7 mouse cellular contexts compared by ENCODE assay signal in the genomic region with DNA sequence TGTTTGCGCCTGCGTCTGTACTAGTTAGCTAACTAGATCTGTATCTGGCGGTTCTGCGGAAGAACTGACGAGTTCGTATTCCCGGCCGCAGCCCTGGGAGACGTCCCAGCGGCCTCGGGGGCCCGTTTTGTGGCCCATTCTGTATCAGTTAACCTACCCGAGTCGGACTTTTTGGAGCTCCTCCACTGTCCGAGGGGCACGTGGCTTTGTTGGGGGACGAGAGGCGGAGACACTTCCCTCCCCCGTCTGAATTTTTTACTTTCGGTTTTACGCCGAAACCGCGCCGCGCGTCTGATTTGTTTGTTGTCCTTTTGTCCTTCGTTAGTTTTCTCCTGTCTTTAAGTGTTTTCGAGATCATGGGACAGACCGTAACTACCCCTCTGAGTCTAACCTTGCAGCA. TPM values are rescaled to one million over a fixed set of nuclear protein-coding genes. Genes with fewer than 3 reads are reported as not detected.
DNase-seq lines count a peak whose midpoint lies in the region; ATAC-seq lines count a peak whose summit lies in the region.
"Not testable (repeated sequence)": the region's sequence is repeated elsewhere in the genome, so short reads cannot be mapped to it uniquely, and the experiment has no call there.

No protein-coding gene starts in this region.

- not testable (repeated sequence) for ATAC-seq in forebrain, embryonic 11.5 days (replicated peaks; ENCODE audit: low FRiP score); heart, embryonic 15.5 days (replicated peaks; ENCODE audit: insufficient number of reproducible peaks, insufficient read depth, low FRiP score, low read depth); midbrain, embryonic 13.5 days

- peak overlapping the region; percentile 37 for H3K9ac ChIP-seq in forebrain, embryonic 11.5 days (ENCODE audit: low read length)
- H3K9ac ChIP-seq in heart, embryonic 15.5 days: peak overlapping the region; percentile 59
- 0 out of 2 replicates have a peak overlapping the region, but pooled peaks have one; percentile 32 for H3K9ac ChIP-seq in midbrain, embryonic 13.5 days (replicated peaks)

- H3K4me2 ChIP-seq in forebrain, embryonic 11.5 days (ENCODE audit: low read depth, low read length, severe bottlenecking): peak overlapping the region; percentile 54
- peak overlapping the region; percentile 57 for H3K4me2 ChIP-seq in heart, embryonic 15.5 days
- H3K4me2 ChIP-seq in midbrain, embryonic 13.5 days (replicated peaks): peak overlapping the region; percentile 67

- not testable (repeated sequence) for H3K9me3 ChIP-seq in forebrain, embryonic 11.5 days (ENCODE audit: control insufficient read depth, low read length); heart, embryonic 15.5 days (replicated peaks); midbrain, embryonic 13.5 days

- 11% methylated on average over 28 of the region's 30 CpGs for WGBS in forebrain, embryonic 11.5 days
- WGBS in heart, embryonic 15.5 days: 8% methylated on average over 30 of the region's 30 CpGs
- 13% methylated on average over 30 of the region's 30 CpGs for WGBS in midbrain, embryonic 13.5 days

- H3K4me1 ChIP-seq in forebrain, embryonic 11.5 days (replicated peaks; ENCODE audit: control insufficient read depth, insufficient read depth, low read length); midbrain, embryonic 13.5 days (replicated peaks): not testable (repeated sequence)
- peaks cover 23% of the 10 kb centered on the region for H3K4me1 ChIP-seq in heart, embryonic 15.5 days (replicated peaks)

- H3K27me3 ChIP-seq in forebrain, embryonic 11.5 days (ENCODE audit: control insufficient read depth, insufficient read depth, low read length); heart, embryonic 15.5 days; midbrain, embryonic 13.5 days: not testable (repeated sequence)

- not testable (repeated sequence) for H3K36me3 ChIP-seq in forebrain, embryonic 11.5 days (ENCODE audit: control insufficient read depth, insufficient read depth, low read length); heart, embryonic 15.5 days
- H3K36me3 ChIP-seq in midbrain, embryonic 13.5 days: peaks cover 13% of the 10 kb centered on the region

- peak; percentile 20 for DNase-seq in cerebellum, adult 11 months
- peak; percentile 58 for DNase-seq in forebrain, embryonic 11.5 days (ENCODE audit: low spot score)
- DNase-seq in kidney, adult 9 months: peak; percentile 58
- DNase-seq in liver: peak; percentile 56
- peak; percentile 47 to 55 for DNase-seq in spleen, postnatal 10 days (ENCODE audit: low spot score in 2 of 2)

- not testable (repeated sequence) for H3K27ac ChIP-seq in forebrain, embryonic 11.5 days (ENCODE audit: low read depth, low read length); midbrain, embryonic 13.5 days
- H3K27ac ChIP-seq in heart, embryonic 15.5 days: peak overlapping the region; percentile 56

- H3K4me3 ChIP-seq in forebrain, embryonic 11.5 days (ENCODE audit: low read depth, low read length): peak overlapping the region; percentile 39
- H3K4me3 ChIP-seq in heart, embryonic 15.5 days: peak overlapping the region; percentile 60
- H3K4me3 ChIP-seq in midbrain, embryonic 13.5 days (replicated peaks): peak overlapping the region; percentile 49

RNA-seq across cellular contexts. Expression of gene Cep85, which starts 26.8 kb away (rescaled TPM):
- 30.1 and 33.8 TPM in 2 replicates for polyA plus RNA-seq in forebrain, embryonic 11.5 days (2014; fragmentation: Nextera tagmentation; extraction: Ambion mirVana)
- 38.2 and 42.0 TPM in 2 replicates for polyA plus RNA-seq in heart, embryonic 15.5 days (2015; fragmentation: Nextera tagmentation; extraction: Ambion mirVana)
- polyA plus RNA-seq in midbrain, embryonic 13.5 days (2015; fragmentation: Nextera tagmentation; extraction: Ambion mirVana): 19.9 and 22.4 TPM in 2 replicates

RNA-seq across cellular contexts. Expression of gene Sh3bgrl3, which starts 31.5 kb away (rescaled TPM):
- 264 and 278 TPM in 2 replicates for polyA plus RNA-seq in forebrain, embryonic 11.5 days (2014; fragmentation: Nextera tagmentation; extraction: Ambion mirVana)
- 174 and 239 TPM in 2 replicates for polyA plus RNA-seq in heart, embryonic 15.5 days (2015; fragmentation: Nextera tagmentation; extraction: Ambion mirVana)
- 319 and 332 TPM in 2 replicates for polyA plus RNA-seq in midbrain, embryonic 13.5 days (2015; fragmentation: Nextera tagmentation; extraction: Ambion mirVana)

RNA-seq across cellular contexts. Expression of gene Gm7534, which starts 42.7 kb away (rescaled TPM):
- polyA plus RNA-seq in forebrain, embryonic 11.5 days (2014; fragmentation: Nextera tagmentation; extraction: Ambion mirVana): not detected in 2 replicates
- not detected in 2 replicates for polyA plus RNA-seq in heart, embryonic 15.5 days (2015; fragmentation: Nextera tagmentation; extraction: Ambion mirVana)
- not detected in 2 replicates for polyA plus RNA-seq in midbrain, embryonic 13.5 days (2015; fragmentation: Nextera tagmentation; extraction: Ambion mirVana)

RNA-seq across cellular contexts. Expression of gene Ubxn11, which starts 57.7 kb away (rescaled TPM):
- polyA plus RNA-seq in forebrain, embryonic 11.5 days (2014; fragmentation: Nextera tagmentation; extraction: Ambion mirVana): 6.6 and 7.0 TPM in 2 replicates
- polyA plus RNA-seq in heart, embryonic 15.5 days (2015; fragmentation: Nextera tagmentation; extraction: Ambion mirVana): 1.8 and 3.9 TPM in 2 replicates
- 9.3 and 11.4 TPM in 2 replicates for polyA plus RNA-seq in midbrain, embryonic 13.5 days (2015; fragmentation: Nextera tagmentation; extraction: Ambion mirVana)
